Mouse (Mus musculus): Measurements from ENCODE around the gene Frmd4b. TPM values are rescaled to one million over a fixed set of nuclear protein-coding genes. Genes with fewer than 3 reads are reported as not detected.

Frmd4b gene
- polyA plus RNA-seq, 1 experiment from 2014 or later, result 15.8 TPM

GRCm38 (mm10) chr6:97486813-97487361 lies 130.5 kb downstream of the Frmd4b start:
- no peak overlapping the region; the same call in 1 of the 2 replicates for H3K9ac ChIP-seq (replicated peaks; ENCODE audit: low read length)
- H3K9me3 ChIP-seq (replicated peaks; ENCODE audit: control insufficient read depth, low read length), result no peaks in the 10 kb centered on the region

GRCm38 (mm10) chr6:97485886-97486386 lies 131.4 kb downstream of the Frmd4b start:
- no peaks in the 10 kb centered on the region for H3K36me3 ChIP-seq (replicated peaks; ENCODE audit: control insufficient read depth, insufficient read depth, low read depth, low read length)
- peaks cover 3% of the 10 kb centered on the region for H3K4me1 ChIP-seq (ENCODE audit: control insufficient read depth, insufficient read depth, low read length)
- no peaks in the 10 kb centered on the region for H3K9me3 ChIP-seq (replicated peaks; ENCODE audit: control insufficient read depth, low read length)
- 82% methylated on average over 11 of the region's 11 CpGs for WGBS
- DNase-seq (ENCODE audit: low spot score) (no peak), ATAC-seq (replicated peaks; ENCODE audit: insufficient number of reproducible peaks, low FRiP score, low TSS enrichment, low read depth) (no peak)
- no peak overlapping the region for H3K9ac ChIP-seq (replicated peaks; ENCODE audit: low read length)
- no peak overlapping the region for H3K4me2 ChIP-seq (ENCODE audit: low read depth, low read length)
- H3K4me3 ChIP-seq (ENCODE audit: low read depth, low read length), result no peak overlapping the region
- H3K27me3 ChIP-seq (ENCODE audit: control insufficient read depth, insufficient read depth, low read length), result no peaks in the 10 kb centered on the region; the same call in 1 of the 2 replicates
- H3K27ac ChIP-seq (replicated peaks; ENCODE audit: low read depth, low read length), result no peak overlapping the region

More at GRCm38 (mm10) chr6:97486813-97487361, 130.5 kb downstream of the Frmd4b start:
- no peak overlapping the region for H3K27ac ChIP-seq (replicated peaks; ENCODE audit: low read depth, low read length)
- H3K36me3 ChIP-seq (replicated peaks; ENCODE audit: control insufficient read depth, insufficient read depth, low read depth, low read length), result no peaks in the 10 kb centered on the region
- peak overlapping the region; percentile 95 for H3K4me2 ChIP-seq (ENCODE audit: low read depth, low read length)
- WGBS, result 15% methylated on average over 11 of the region's 11 CpGs
- DNase-seq (ENCODE audit: low spot score) (peak; percentile 17), ATAC-seq (replicated peaks; ENCODE audit: insufficient number of reproducible peaks, low FRiP score, low TSS enrichment, low read depth) (no peak)
- peak overlapping the region; percentile 43 for H3K4me3 ChIP-seq (ENCODE audit: low read depth, low read length)
- H3K27me3 ChIP-seq (ENCODE audit: control insufficient read depth, insufficient read depth, low read length), result no peaks in the 10 kb centered on the region; the same call in 1 of the 2 replicates
- H3K4me1 ChIP-seq (ENCODE audit: control insufficient read depth, insufficient read depth, low read length), result peaks cover 3% of the 10 kb centered on the region

GRCm38 (mm10) chr6:97481912-97482311 lies 135.4 kb downstream of the Frmd4b start:
- 75% methylated on average over 6 of the region's 6 CpGs for WGBS
- Histone ChIP-seq H3K27me3 (ENCODE audit: control insufficient read depth, insufficient read depth, low read length) (no peaks in the 10 kb centered on the region), H3K4me2 (ENCODE audit: low read depth, low read length) (no peak overlapping the region), H3K4me1 (ENCODE audit: control insufficient read depth, insufficient read depth, low read length) (no peaks in the 10 kb centered on the region; the same call in 1 of the 2 replicates), H3K36me3 (replicated peaks; ENCODE audit: control insufficient read depth, insufficient read depth, low read depth, low read length) (no peaks in the 10 kb centered on the region), H3K4me3 (ENCODE audit: low read depth, low read length) (no peak overlapping the region), H3K9me3 (replicated peaks; ENCODE audit: control insufficient read depth, low read length) (no peaks in the 10 kb centered on the region), H3K9ac (replicated peaks; ENCODE audit: low read length) (no peak overlapping the region), H3K27ac (replicated peaks; ENCODE audit: low read depth, low read length) (no peak overlapping the region)
- ATAC-seq (replicated peaks; ENCODE audit: insufficient number of reproducible peaks, low FRiP score, low TSS enrichment, low read depth) (no peak), DNase-seq (ENCODE audit: low spot score) (no peak)

- no peak overlapping the region for H3K4me3 ChIP-seq (ENCODE audit: low read depth, low read length)
- H3K27me3 ChIP-seq (ENCODE audit: control insufficient read depth, insufficient read depth, low read length), result no peaks in the 10 kb centered on the region
- no peak overlapping the region for H3K27ac ChIP-seq (replicated peaks; ENCODE audit: low read depth, low read length)
- ATAC-seq (replicated peaks; ENCODE audit: insufficient number of reproducible peaks, low FRiP score, low TSS enrichment, low read depth) (no peak), DNase-seq (ENCODE audit: low spot score) (no peak)
- no peak overlapping the region for H3K4me2 ChIP-seq (ENCODE audit: low read depth, low read length)
- no peak overlapping the region for H3K9ac ChIP-seq (replicated peaks; ENCODE audit: low read length)
- H3K9me3 ChIP-seq (replicated peaks; ENCODE audit: control insufficient read depth, low read length), result no peaks in the 10 kb centered on the region
- 64% methylated on average over 19 of the region's 19 CpGs for WGBS
- no peaks in the 10 kb centered on the region for H3K36me3 ChIP-seq (replicated peaks; ENCODE audit: control insufficient read depth, insufficient read depth, low read depth, low read length)
- no peaks in the 10 kb centered on the region for H3K4me1 ChIP-seq (ENCODE audit: control insufficient read depth, insufficient read depth, low read length)
Measured at GRCm38 (mm10) chr6:97478981-97479860, 138.1 kb downstream of the Frmd4b start.

- H3K27me3 ChIP-seq (ENCODE audit: control insufficient read depth, insufficient read depth, low read length), result no peaks in the 10 kb centered on the region
- WGBS, result 97% methylated on average over 4 of the region's 4 CpGs
- no peaks in the 10 kb centered on the region for H3K36me3 ChIP-seq (replicated peaks; ENCODE audit: control insufficient read depth, insufficient read depth, low read depth, low read length)
- no peak overlapping the region for H3K4me2 ChIP-seq (ENCODE audit: low read depth, low read length)
- H3K9me3 ChIP-seq (replicated peaks; ENCODE audit: control insufficient read depth, low read length), result no peaks in the 10 kb centered on the region
- no peak overlapping the region for H3K27ac ChIP-seq (replicated peaks; ENCODE audit: low read depth, low read length)
- no peak overlapping the region for H3K4me3 ChIP-seq (ENCODE audit: low read depth, low read length)
- DNase-seq (ENCODE audit: low spot score) (no peak), ATAC-seq (replicated peaks; ENCODE audit: insufficient number of reproducible peaks, low FRiP score, low TSS enrichment, low read depth) (no peak)
- no peak overlapping the region for H3K9ac ChIP-seq (replicated peaks; ENCODE audit: low read length)
- no peaks in the 10 kb centered on the region for H3K4me1 ChIP-seq (ENCODE audit: control insufficient read depth, insufficient read depth, low read length)
Measured at GRCm38 (mm10) chr6:97473672-97474071, 143.7 kb downstream of the Frmd4b start.

GRCm38 (mm10) chr6:97472873-97473550 lies 144.3 kb downstream of the Frmd4b start:
- no peaks in the 10 kb centered on the region for H3K27me3 ChIP-seq (ENCODE audit: control insufficient read depth, insufficient read depth, low read length)
- no peak overlapping the region for H3K4me3 ChIP-seq (ENCODE audit: low read depth, low read length)
- no peak for DNase-seq (ENCODE audit: low spot score)
- no peaks in the 10 kb centered on the region for H3K4me1 ChIP-seq (ENCODE audit: control insufficient read depth, insufficient read depth, low read length)
- no peaks in the 10 kb centered on the region for H3K9me3 ChIP-seq (replicated peaks; ENCODE audit: control insufficient read depth, low read length)
- no peak overlapping the region for H3K9ac ChIP-seq (replicated peaks; ENCODE audit: low read length)
- 87% methylated on average over 4 of the region's 4 CpGs for WGBS
- no peak for ATAC-seq (replicated peaks; ENCODE audit: insufficient number of reproducible peaks, low FRiP score, low TSS enrichment, low read depth)
- H3K36me3 ChIP-seq (replicated peaks; ENCODE audit: control insufficient read depth, insufficient read depth, low read depth, low read length), result no peaks in the 10 kb centered on the region
- H3K27ac ChIP-seq (replicated peaks; ENCODE audit: low read depth, low read length), result no peak overlapping the region
- H3K4me2 ChIP-seq (ENCODE audit: low read depth, low read length), result no peak overlapping the region

GRCm38 (mm10) chr6:97463898-97464524 lies 153.3 kb downstream of the Frmd4b start:
- WGBS, result 41% methylated on average over 17 of the region's 17 CpGs
- peak; percentile 39 for DNase-seq (ENCODE audit: low spot score)
- Histone ChIP-seq H3K4me3 (ENCODE audit: low read depth, low read length) (no peak overlapping the region), H3K9ac (replicated peaks; ENCODE audit: low read length) (peak overlapping the region; percentile 39; the same call in 1 of the 2 replicates), H3K4me1 (ENCODE audit: control insufficient read depth, insufficient read depth, low read length) (no peaks in the 10 kb centered on the region), H3K36me3 (replicated peaks; ENCODE audit: control insufficient read depth, insufficient read depth, low read depth, low read length) (no peaks in the 10 kb centered on the region), H3K27me3 (ENCODE audit: control insufficient read depth, insufficient read depth, low read length) (no peaks in the 10 kb centered on the region), H3K4me2 (ENCODE audit: low read depth, low read length) (no peak overlapping the region), H3K9me3 (replicated peaks; ENCODE audit: control insufficient read depth, low read length) (no peaks in the 10 kb centered on the region), H3K27ac (replicated peaks; ENCODE audit: low read depth, low read length) (0 out of 2 replicates have a peak overlapping the region, but pooled peaks have one; percentile 28)
- ATAC-seq (replicated peaks; ENCODE audit: insufficient number of reproducible peaks, low FRiP score, low TSS enrichment, low read depth), result no peak

All from embryonic facial prominence, embryonic 11.5 days (tissue).